Mouse (Mus musculus) right cerebral cortex, postnatal 4 days (tissue): ENCODE data around the gene Ptpru.

Experiments
- DNase-seq: peaks from one replicate; pipeline ENCODE4 v3.0.0-alpha.2; 2022

The Ptpru gene

GRCm38 (mm10) chr4:131781023-131781422, 57.1 kb downstream of the Ptpru start:
- no peak for DNase-seq

GRCm38 (mm10) chr4:131778616-131779275, 59.3 kb downstream of the Ptpru start:
- DNase-seq: no peak

GRCm38 (mm10) chr4:131771384-131771783, 66.7 kb downstream of the Ptpru start:
- peak; percentile 61 for DNase-seq

- DNase-seq: no peak
Measured at GRCm38 (mm10) chr4:131763911-131764310, 74.2 kb downstream of the Ptpru start.

- no peak for DNase-seq
Measured at GRCm38 (mm10) chr4:131763479-131763878, 74.6 kb downstream of the Ptpru start.

GRCm38 (mm10) chr4:131762211-131762784, 75.8 kb downstream of the Ptpru start:
- no peak for DNase-seq

GRCm38 (mm10) chr4:131752204-131752837, 85.8 kb downstream of the Ptpru start:
- DNase-seq: no peak

GRCm38 (mm10) chr4:131751561-131751960, 86.5 kb downstream of the Ptpru start:
- no peak for DNase-seq

- no peak for DNase-seq
Measured at GRCm38 (mm10) chr4:131749802-131750201, 88.3 kb downstream of the Ptpru start.

- DNase-seq: no peak
Measured at GRCm38 (mm10) chr4:131744685-131745043, 93.4 kb downstream of the Ptpru start.

GRCm38 (mm10) chr4:131743831-131744684, 94.0 kb downstream of the Ptpru start:
- no peak for DNase-seq

- no peak for DNase-seq
Measured at GRCm38 (mm10) chr4:131743031-131743430, 95.1 kb downstream of the Ptpru start.

- DNase-seq: no peak
Measured at GRCm38 (mm10) chr4:131740621-131741020, 97.5 kb downstream of the Ptpru start.

GRCm38 (mm10) chr4:131728628-131729027, 109.5 kb downstream of the Ptpru start:
- no peak for DNase-seq

GRCm38 (mm10) chr4:131723415-131724080, 114.5 kb downstream of the Ptpru start:
- DNase-seq: peak; percentile 60

GRCm38 (mm10) chr4:131722121-131722841, 115.8 kb downstream of the Ptpru start:
- DNase-seq: no peak

- no peak for DNase-seq
Measured at GRCm38 (mm10) chr4:131719151-131719550, 118.9 kb downstream of the Ptpru start.
